Mouse (Mus musculus): Measurements from ENCODE around the gene Gm17482. TPM values are rescaled to one million over a fixed set of nuclear protein-coding genes. Genes with fewer than 3 reads are reported as not detected.

Gm17482 gene
- polyA plus RNA-seq, 1 experiment, result not detected

DNA sequence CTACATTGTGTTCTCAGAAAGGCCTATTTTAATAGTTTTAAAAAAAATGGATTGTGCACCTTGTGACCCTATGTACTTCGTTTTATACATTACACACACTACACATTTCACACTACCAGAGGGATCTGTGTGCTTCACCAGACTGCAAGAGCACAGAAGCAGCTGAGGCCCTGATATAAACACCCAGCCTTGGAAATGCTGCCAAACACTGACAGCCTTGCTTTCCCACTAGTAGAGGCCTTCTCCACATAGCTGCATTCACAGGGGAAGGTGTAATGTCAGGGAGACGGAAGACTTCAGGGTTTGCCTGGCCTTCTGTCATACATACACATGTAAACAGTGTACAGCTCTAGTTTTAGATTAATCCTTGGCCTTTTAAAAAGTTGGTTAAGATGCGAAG is 28.0 kb downstream of the Gm17482 start:
- Histone ChIP-seq H3K36me3 (ENCODE audit: control insufficient read depth, insufficient read depth, low read length, poor library complexity, severe bottlenecking) (no peaks in the 10 kb centered on the region), H3K27me3 (ENCODE audit: control insufficient read depth, insufficient read depth, low read length, poor library complexity, severe bottlenecking) (no peaks in the 10 kb centered on the region), H3K9me3 (replicated peaks; ENCODE audit: control insufficient read depth, insufficient read depth, low read length, poor library complexity, severe bottlenecking) (no peaks in the 10 kb centered on the region), H3K4me3 (ENCODE audit: low read depth, low read length) (no peak overlapping the region), H3K27ac (ENCODE audit: insufficient read depth, low read length) (no peak overlapping the region), H3K9ac (ENCODE audit: low read depth, poor library complexity, severe bottlenecking) (no peak overlapping the region), H3K4me1 (ENCODE audit: control insufficient read depth, insufficient read depth, low read length) (no peaks in the 10 kb centered on the region)
- no peak for TF ChIP-seq CTCF (IDR thresholded peaks at IDR 0.05; ENCODE audit: low read depth, low read length)
- TF ChIP-seq EP300 (IDR thresholded peaks at IDR 0.05; ENCODE audit: insufficient read depth, low read depth, low read length), result no peak
- TF ChIP-seq POLR2A (IDR thresholded peaks at IDR 0.05; ENCODE audit: insufficient read depth, low read length), result no peak

DNA sequence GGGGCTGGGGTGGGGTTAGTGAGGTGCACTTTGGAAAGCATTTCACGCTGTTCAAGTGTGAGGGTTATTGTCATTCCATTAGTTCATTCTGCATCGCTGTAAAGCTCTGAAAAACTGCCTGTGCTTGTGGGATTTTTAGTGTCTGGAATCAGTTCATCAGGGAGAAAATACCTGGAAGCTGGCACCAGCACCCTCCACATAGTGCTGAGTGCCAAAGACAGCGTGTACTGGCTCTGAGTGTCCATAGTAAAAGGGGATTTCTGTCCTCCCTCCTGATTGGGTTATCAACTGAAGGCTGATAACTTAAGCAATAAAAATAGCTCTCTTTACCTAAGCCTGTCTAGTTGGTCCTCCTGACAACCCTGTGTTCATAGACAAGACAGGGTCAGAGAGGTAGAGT is 33.4 kb downstream of the Gm17482 start:
- Histone ChIP-seq H3K4me1 (ENCODE audit: control insufficient read depth, insufficient read depth, low read length) (no peaks in the 10 kb centered on the region), H3K4me3 (ENCODE audit: low read depth, low read length) (no peak overlapping the region), H3K9me3 (replicated peaks; ENCODE audit: control insufficient read depth, insufficient read depth, low read length, poor library complexity, severe bottlenecking) (no peaks in the 10 kb centered on the region), H3K27ac (ENCODE audit: insufficient read depth, low read length) (no peak overlapping the region), H3K36me3 (ENCODE audit: control insufficient read depth, insufficient read depth, low read length, poor library complexity, severe bottlenecking) (no peaks in the 10 kb centered on the region), H3K27me3 (ENCODE audit: control insufficient read depth, insufficient read depth, low read length, poor library complexity, severe bottlenecking) (no peaks in the 10 kb centered on the region; the same call in 1 of the 2 replicates), H3K9ac (ENCODE audit: low read depth, poor library complexity, severe bottlenecking) (no peak overlapping the region)
- TF ChIP-seq POLR2A (IDR thresholded peaks at IDR 0.05; ENCODE audit: insufficient read depth, low read length) (no peak), CTCF (IDR thresholded peaks at IDR 0.05; ENCODE audit: low read depth, low read length) (no peak), EP300 (IDR thresholded peaks at IDR 0.05; ENCODE audit: insufficient read depth, low read depth, low read length) (no peak)

DNA sequence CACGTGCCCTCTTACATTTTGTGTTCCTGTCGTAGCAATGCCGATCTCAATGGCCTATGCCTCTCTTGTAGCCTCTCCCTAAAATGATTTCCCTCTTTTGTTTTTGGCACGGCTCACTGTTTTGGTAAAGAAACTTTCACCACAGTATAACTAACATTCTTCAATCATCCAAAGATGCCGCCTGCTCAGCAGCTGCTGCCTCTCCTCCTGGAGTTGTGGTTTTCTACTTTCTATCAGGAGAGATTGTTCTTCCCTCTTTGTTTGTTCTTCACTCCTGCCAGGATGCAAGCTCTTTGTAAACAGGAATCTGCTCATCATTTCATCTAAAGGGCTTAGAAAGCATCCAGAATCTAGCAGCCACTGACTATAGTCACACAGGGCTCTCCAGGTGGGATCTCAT is 39.6 kb downstream of the Gm17482 start:
- H3K9ac ChIP-seq (ENCODE audit: low read depth, poor library complexity, severe bottlenecking), result no peak overlapping the region
- no peaks in the 10 kb centered on the region for H3K27me3 ChIP-seq (ENCODE audit: control insufficient read depth, insufficient read depth, low read length, poor library complexity, severe bottlenecking)
- H3K4me3 ChIP-seq (ENCODE audit: low read depth, low read length), result no peak overlapping the region
- H3K36me3 ChIP-seq (ENCODE audit: control insufficient read depth, insufficient read depth, low read length, poor library complexity, severe bottlenecking), result no peaks in the 10 kb centered on the region
- H3K27ac ChIP-seq (ENCODE audit: insufficient read depth, low read length), result no peak overlapping the region
- no peak for TF ChIP-seq POLR2A (IDR thresholded peaks at IDR 0.05; ENCODE audit: insufficient read depth, low read length)
- TF ChIP-seq EP300 (IDR thresholded peaks at IDR 0.05; ENCODE audit: insufficient read depth, low read depth, low read length), result no peak
- TF ChIP-seq CTCF (IDR thresholded peaks at IDR 0.05; ENCODE audit: low read depth, low read length), result no peak
- no peaks in the 10 kb centered on the region for H3K4me1 ChIP-seq (ENCODE audit: control insufficient read depth, insufficient read depth, low read length)
- H3K9me3 ChIP-seq (replicated peaks; ENCODE audit: control insufficient read depth, insufficient read depth, low read length, poor library complexity, severe bottlenecking), result no peaks in the 10 kb centered on the region

DNA sequence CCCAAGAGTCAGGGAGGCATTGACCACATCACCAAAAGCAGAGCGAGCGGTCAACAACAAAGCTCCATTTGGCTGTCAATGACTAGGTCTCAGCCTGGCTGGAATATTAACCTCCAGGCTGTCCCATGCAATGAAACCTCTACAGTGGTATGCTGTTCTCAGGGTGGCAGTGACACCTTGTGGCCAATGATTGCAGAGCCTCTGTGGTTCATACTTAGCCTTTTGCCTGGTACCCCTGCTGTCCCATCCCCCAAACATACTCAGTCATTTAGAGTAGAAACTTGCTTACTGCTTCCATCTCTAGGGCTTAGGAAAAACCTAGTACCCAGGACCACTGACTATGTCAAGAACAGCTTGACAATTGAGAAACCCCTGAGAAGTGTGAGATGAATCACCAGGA is 40.8 kb downstream of the Gm17482 start:
- Histone ChIP-seq H3K27ac (ENCODE audit: insufficient read depth, low read length) (no peak overlapping the region), H3K9ac (ENCODE audit: low read depth, poor library complexity, severe bottlenecking) (no peak overlapping the region), H3K36me3 (ENCODE audit: control insufficient read depth, insufficient read depth, low read length, poor library complexity, severe bottlenecking) (no peaks in the 10 kb centered on the region), H3K4me3 (ENCODE audit: low read depth, low read length) (no peak overlapping the region), H3K4me1 (ENCODE audit: control insufficient read depth, insufficient read depth, low read length) (no peaks in the 10 kb centered on the region), H3K27me3 (ENCODE audit: control insufficient read depth, insufficient read depth, low read length, poor library complexity, severe bottlenecking) (no peaks in the 10 kb centered on the region), H3K9me3 (replicated peaks; ENCODE audit: control insufficient read depth, insufficient read depth, low read length, poor library complexity, severe bottlenecking) (no peaks in the 10 kb centered on the region)
- TF ChIP-seq CTCF (IDR thresholded peaks at IDR 0.05; ENCODE audit: low read depth, low read length) (peak; percentile 81), EP300 (IDR thresholded peaks at IDR 0.05; ENCODE audit: insufficient read depth, low read depth, low read length) (no peak)

DNA sequence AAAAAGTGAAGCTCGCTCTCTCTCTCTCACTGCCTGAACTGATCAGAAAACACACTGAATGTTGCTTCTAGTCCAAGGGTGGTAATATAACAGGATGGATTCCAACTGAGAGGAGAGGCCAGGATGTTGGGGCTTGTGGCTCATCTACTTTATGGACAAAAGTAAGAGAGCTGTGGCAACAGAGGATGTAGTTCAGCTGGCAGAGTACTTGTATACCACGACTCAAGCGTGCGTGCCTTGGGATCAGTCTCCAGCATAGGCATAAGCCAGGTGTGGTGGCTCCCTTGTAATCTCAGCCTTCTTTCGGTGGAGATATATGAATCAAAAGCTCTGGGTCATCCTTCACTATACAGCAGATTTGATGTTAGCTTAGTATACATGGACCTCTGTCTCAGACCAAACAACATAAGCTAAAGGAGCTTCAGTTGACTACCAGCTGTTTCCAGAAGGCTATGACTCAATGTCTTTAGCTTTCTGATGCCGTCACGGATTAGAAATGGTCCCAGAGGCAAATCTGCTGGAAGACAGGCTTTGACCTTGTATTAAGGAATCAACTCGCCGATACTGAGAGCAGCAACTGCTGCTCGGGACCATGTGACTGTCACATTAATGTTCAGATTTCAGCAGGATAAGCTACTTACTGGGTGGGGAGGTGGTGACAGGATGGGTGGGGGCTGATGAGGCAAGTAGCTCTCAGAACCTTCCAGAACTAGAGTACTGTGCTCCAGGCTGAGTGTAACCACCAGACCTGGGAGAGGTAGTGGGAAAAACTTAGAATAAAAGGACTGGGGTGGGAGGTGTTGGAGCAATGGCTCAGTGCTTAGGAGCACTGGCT is 41.6 kb downstream of the Gm17482 start:
- no peak overlapping the region for H3K4me3 ChIP-seq (ENCODE audit: low read depth, low read length)
- no peak overlapping the region for H3K27ac ChIP-seq (ENCODE audit: insufficient read depth, low read length)
- H3K4me1 ChIP-seq (ENCODE audit: control insufficient read depth, insufficient read depth, low read length), result no peaks in the 10 kb centered on the region
- no peaks in the 10 kb centered on the region for H3K36me3 ChIP-seq (ENCODE audit: control insufficient read depth, insufficient read depth, low read length, poor library complexity, severe bottlenecking)
- H3K9ac ChIP-seq (ENCODE audit: low read depth, poor library complexity, severe bottlenecking), result no peak overlapping the region
- H3K9me3 ChIP-seq (replicated peaks; ENCODE audit: control insufficient read depth, insufficient read depth, low read length, poor library complexity, severe bottlenecking), result no peaks in the 10 kb centered on the region
- TF ChIP-seq EP300 (IDR thresholded peaks at IDR 0.05; ENCODE audit: insufficient read depth, low read depth, low read length) (no peak), CTCF (IDR thresholded peaks at IDR 0.05; ENCODE audit: low read depth, low read length) (no peak), POLR2A (IDR thresholded peaks at IDR 0.05; ENCODE audit: insufficient read depth, low read length) (no peak)
- H3K27me3 ChIP-seq (ENCODE audit: control insufficient read depth, insufficient read depth, low read length, poor library complexity, severe bottlenecking), result no peaks in the 10 kb centered on the region

DNA sequence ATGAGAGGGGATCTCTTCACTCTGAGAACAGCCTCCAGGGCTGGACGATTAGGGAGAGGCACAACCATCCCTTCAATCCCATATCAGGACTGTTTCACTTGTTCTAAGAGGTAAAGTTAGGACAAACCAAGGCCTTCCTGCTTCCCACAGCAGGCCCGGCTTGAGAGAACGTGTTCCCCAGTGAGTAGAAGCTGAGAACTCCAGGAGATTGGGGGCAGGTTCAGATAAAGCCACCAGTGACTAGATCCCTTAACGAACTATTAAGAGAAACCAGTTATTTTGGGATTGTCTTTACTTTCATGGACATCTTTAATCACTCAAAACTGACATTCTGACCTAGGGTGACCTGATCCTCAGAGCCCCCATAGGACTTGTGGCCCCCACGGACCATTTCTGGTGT is 42.4 kb downstream of the Gm17482 start:
- H3K4me3 ChIP-seq (ENCODE audit: low read depth, low read length), result no peak overlapping the region
- no peaks in the 10 kb centered on the region for H3K9me3 ChIP-seq (replicated peaks; ENCODE audit: control insufficient read depth, insufficient read depth, low read length, poor library complexity, severe bottlenecking)
- no peaks in the 10 kb centered on the region for H3K4me1 ChIP-seq (ENCODE audit: control insufficient read depth, insufficient read depth, low read length)
- TF ChIP-seq EP300 (IDR thresholded peaks at IDR 0.05; ENCODE audit: insufficient read depth, low read depth, low read length), result no peak
- TF ChIP-seq CTCF (IDR thresholded peaks at IDR 0.05; ENCODE audit: low read depth, low read length), result no peak
- TF ChIP-seq POLR2A (IDR thresholded peaks at IDR 0.05; ENCODE audit: insufficient read depth, low read length), result no peak
- no peaks in the 10 kb centered on the region for H3K27me3 ChIP-seq (ENCODE audit: control insufficient read depth, insufficient read depth, low read length, poor library complexity, severe bottlenecking)
- no peak overlapping the region for H3K9ac ChIP-seq (ENCODE audit: low read depth, poor library complexity, severe bottlenecking)
- no peaks in the 10 kb centered on the region for H3K36me3 ChIP-seq (ENCODE audit: control insufficient read depth, insufficient read depth, low read length, poor library complexity, severe bottlenecking)
- H3K27ac ChIP-seq (ENCODE audit: insufficient read depth, low read length), result no peak overlapping the region
